Mouse (Mus musculus): Measurements from ENCODE around the gene Otulin.
A peak's percentile ranks its signal among the peaks of the same experiment; 100 is the strongest.

Gene Otulin

DNA sequence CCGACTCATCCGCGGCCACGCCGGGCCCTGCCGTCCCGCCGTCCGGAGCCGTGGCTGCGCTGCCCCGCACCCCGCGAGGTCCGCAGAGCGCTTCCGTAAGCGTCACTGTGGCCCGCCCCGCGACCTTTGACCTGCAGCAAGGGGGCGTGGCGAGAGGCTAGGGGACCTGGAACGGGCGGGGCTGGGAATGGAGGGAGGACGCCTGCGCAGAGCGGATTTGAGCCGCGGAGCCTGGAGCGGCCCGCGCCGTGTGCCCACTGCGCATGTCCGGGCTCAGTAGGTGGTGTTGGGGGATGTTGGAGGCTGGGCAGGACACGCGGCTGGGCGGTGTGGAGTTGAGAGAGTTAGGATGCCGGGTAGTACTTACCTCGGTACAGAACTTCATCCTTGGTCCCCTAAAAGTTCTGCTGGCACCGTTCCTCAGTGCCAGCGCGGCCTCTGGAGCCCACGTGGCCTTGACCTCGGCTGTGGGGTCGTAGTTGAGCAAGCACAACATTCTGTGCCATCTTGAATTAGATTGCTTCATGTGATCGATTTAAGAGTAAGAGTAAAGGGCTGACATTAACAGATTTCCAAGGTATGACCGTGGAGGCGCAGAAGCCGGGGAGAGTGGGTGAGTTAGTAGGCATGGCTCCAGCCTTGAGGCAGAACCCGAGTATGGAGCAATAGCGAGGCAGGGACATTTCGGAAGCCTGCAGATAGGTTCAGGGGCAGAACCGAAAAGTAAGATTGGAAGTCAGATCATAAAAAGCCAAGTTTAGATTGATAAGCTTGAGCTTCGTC lies at the start of gene Otulin:
Gene Otulin (minus strand): TSS at position 93 of the 783 bp plus-strand sequence.
- DNase-seq (ENCODE audit: low read depth), result peak; percentile 97

- DNase-seq (ENCODE audit: low read depth), result no peak
These were observed 48.0 kb upstream of the Otulin start for GRCm38 (mm10) chr15:27678511-27678910.

GRCm38 (mm10) chr15:27677801-27678200 lies 47.3 kb upstream of the Otulin start:
- no peak for DNase-seq (ENCODE audit: low read depth)

GRCm38 (mm10) chr15:27676211-27676610 lies 45.7 kb upstream of the Otulin start:
- DNase-seq (ENCODE audit: low read depth), result no peak

DNA sequence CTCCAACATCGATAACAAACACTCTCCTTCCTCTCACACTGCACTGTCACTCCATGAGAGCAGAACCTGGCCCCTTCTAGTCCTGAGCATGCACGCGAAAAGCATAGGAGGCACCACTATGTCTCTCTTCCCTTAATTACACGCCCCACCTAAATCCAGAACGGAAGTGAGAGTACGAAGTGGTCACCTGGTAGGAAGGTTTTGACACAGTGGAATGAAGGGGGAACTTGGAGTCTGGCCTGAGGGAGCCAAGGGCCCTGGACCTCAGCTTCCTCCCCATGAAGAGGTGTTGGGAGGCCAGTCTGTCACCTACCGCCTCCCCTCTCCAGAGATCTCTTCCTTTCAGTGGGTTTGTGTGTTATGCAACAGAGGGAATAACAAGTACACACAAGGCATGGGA lies 44.6 kb upstream of the Otulin start:
- no peak for DNase-seq (ENCODE audit: low read depth)

- no peak for DNase-seq (ENCODE audit: low read depth)
These were observed 43.5 kb upstream of the Otulin start for GRCm38 (mm10) chr15:27674041-27674440.

DNA sequence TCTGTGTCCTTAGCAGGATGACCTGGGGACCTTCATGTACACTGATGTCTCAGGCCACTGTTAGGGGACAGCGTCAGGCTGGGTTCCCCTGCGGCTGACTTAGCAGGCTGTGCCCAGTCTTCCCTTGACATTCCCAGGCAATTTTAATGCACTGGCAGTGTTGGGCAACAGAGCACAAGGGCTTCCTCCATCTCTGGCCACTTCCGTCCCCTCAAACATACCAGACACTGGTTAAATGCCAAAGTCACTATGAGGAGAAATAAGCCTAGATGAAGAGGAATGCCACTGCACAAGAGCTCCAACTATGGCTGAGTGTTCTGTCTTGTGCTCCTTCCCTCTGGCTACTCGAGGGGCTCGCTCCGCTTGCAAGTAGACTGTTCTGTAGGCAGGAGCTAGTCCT lies 42.7 kb upstream of the Otulin start:
- no peak for DNase-seq (ENCODE audit: low read depth)

DNA sequence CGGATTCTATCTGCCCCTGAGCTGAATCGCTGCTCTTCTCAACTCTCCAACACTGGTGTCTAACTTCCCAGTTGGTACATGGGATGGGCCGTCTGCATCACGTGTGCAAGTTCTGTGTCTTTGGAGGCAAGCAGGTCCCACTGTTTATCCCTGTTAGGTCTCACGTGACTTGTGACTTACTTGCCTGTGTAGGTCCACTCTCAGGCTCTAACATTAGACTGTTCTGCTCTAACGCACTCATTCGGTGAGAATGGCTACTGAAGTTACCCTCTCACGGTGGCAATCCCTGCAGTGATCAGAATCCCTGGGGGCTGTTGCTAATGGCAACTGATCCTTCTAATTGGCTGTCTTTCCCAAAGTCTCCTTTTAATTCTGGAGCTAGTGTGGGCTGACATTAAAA lies 41.8 kb upstream of the Otulin start:
- no peak for DNase-seq (ENCODE audit: low read depth)

GRCm38 (mm10) chr15:27671612-27672245 lies 41.2 kb upstream of the Otulin start:
- peak; percentile 53 for DNase-seq (ENCODE audit: low read depth)

DNA sequence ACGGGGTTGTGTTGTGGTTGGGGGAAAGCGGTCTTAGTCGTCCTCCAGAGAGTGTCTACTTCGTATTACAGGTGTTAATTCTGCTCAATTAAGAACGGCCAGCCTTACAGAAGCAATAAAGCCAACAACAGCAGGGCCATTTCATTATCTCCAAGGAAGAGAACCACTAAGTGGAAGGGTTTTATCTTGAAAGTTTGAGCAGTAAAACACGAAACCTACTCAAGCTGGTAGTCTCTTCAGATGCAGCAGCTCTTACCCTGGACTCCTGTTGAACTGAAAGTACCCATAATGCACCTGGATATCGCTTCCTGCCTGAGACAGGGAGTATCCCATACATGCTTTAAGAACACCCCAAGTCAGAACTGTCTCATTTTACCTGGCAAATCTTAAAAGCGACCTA lies 40.2 kb upstream of the Otulin start:
- DNase-seq (ENCODE audit: low read depth), result peak; percentile 89

DNA sequence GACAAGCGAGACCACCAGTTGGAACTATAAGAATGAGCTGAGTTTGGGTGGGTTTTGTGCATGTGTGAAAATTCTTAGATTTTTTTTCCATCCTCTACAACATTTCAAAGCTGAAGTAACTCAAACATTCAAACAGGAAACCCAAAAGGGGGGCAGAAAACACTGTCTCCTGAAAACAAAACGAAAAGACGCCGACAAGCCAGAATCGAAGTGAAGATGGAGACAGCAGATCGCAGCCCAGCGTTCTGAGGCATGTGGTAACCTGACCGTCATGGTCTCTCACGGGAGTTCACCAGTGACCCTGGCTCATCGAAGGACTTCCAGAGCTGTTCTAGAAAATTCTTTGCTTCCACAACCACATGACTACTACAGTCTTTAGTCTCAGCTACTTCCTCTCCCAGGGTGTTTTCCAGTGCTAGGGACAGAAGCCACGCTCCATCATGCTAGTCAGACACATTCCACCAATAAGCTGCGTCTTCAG lies 39.5 kb upstream of the Otulin start:
- DNase-seq (ENCODE audit: low read depth), result peak; percentile 81

- DNase-seq (ENCODE audit: low read depth), result peak; percentile 30
These were observed 38.8 kb upstream of the Otulin start for GRCm38 (mm10) chr15:27669276-27669675.

DNA sequence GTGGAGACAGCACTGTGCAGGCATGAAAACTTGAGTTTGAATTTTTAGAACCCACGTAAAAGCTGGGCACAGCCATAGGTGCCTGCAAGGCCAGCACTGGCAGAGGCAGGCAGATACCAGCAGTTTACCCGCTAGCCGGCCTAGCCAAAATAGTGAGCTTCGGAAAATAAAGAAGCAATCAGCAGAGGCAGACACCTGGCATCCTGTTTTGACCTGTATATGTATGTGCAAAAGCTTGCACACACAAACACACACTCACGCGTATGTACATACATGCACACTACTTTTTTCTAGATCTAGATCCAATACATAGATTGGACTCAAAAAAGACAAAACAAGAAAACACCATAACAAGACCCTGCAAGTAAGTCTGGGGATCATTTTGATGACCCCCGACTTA lies 38.1 kb upstream of the Otulin start:
- DNase-seq (ENCODE audit: low read depth), result no peak

DNA sequence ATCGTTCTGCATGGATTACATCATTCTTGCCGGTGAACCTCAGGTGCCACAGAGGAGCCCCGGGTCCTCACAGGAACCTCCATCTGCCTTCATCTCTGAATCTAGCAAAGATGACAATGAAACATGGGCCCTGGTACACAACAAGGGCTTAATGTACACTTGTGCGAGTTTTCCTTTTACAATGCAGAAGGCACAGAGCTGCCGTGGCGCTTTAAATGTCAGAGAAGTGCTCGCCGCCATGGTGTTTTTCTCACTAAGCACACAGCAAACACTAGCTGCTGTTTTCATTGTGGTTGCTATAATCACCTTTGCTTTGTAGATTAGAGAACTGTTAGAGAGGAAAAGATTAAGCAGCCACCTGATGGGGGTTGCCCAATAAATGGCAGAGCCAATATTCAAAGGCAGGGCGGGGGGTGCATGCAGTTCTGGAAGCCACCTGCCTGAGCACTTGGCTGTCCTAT lies 37.5 kb upstream of the Otulin start:
- DNase-seq (ENCODE audit: low read depth), result peak; percentile 85

GRCm38 (mm10) chr15:27666911-27667539 lies 36.5 kb upstream of the Otulin start:
- no peak for DNase-seq (ENCODE audit: low read depth)

- no peak for DNase-seq (ENCODE audit: low read depth)
These were observed 35.0 kb upstream of the Otulin start for GRCm38 (mm10) chr15:27665392-27665911.

GRCm38 (mm10) chr15:27664126-27664525 lies 33.6 kb upstream of the Otulin start:
- no peak for DNase-seq (ENCODE audit: low read depth)

- DNase-seq (ENCODE audit: low read depth), result no peak
These were observed 32.2 kb upstream of the Otulin start for GRCm38 (mm10) chr15:27662699-27663098.

- no peak for DNase-seq (ENCODE audit: low read depth)
These were observed 31.2 kb upstream of the Otulin start for GRCm38 (mm10) chr15:27661696-27662095.

- peak; percentile 95 for DNase-seq (ENCODE audit: low read depth)
These were observed 29.2 kb upstream of the Otulin start for GRCm38 (mm10) chr15:27659592-27660244.

DNA sequence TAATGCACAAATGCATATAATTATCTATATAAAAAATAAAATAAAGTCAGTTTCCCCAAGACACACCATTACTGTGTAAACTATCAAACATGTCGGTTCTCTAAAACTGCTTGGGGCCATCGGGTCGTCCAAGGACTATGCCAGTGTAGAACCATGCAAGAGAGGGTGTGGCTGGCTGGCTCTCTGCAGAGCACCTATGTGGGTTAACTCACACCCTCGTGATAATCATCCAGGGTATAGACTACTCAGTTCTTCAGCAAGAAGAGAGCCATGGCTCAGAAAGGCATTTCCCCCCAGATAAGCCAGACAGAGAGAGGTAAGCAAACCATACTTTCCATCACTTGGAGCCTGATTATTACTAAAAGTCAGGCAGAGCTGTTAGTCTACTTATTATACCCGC lies 28.6 kb upstream of the Otulin start:
- DNase-seq (ENCODE audit: low read depth), result no peak

DNA sequence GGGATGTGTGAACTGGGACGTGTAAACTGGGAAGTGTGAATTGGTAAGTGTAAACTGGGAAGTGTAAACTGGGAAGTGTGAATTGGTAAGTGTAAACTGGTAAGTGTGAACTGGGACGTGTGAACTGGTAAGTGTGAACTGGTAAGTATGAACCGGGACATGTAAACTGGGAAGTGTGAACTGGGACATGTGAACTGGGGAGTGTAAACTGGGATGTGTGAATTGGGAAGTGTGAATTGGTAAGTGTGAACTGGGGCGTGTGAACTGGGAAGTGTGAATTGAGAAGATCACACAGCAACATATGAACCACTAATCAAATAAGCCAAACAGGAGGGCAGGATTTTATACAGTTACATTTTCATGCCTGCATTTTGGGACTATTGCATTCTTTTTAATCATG lies 27.9 kb upstream of the Otulin start:
- DNase-seq (ENCODE audit: low read depth), result peak; percentile 64
